8 mouse cellular contexts compared by ENCODE assay signal in the genomic region with DNA sequence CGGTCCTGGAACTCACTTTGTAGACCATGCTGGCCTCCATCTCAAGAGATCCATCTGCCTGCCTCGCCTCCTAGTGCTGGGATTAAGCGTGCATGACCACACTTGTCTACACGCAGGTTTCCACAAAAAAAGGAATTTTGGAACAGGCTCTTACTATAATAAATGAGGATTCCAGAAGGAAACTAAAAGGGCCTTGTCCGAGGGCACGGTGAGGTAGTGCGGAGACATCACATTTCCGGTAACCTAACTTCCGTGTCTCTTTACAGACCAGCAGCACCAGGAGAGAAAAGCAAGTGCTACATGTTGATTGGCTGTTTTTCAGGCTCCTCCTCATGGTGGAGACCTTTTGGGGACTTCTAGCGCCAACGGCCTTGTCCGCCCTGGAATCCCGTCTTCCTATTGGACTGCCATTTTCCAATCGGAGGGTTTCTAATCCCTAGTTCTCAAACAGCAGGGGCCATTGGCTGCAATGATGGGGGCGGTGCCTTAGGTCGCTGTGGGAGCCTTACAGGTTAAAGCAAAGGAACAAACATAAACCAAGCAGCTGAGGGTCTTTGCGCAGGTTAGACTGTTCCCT. TPM values are rescaled to one million over a fixed set of nuclear protein-coding genes. Genes with fewer than 3 reads are reported as not detected.
DNase-seq lines count a peak whose midpoint lies in the region; ATAC-seq lines count a peak whose summit lies in the region.

Gene Phkg2, plus strand, starts transcription at position 446 of the 577 bp plus-strand sequence.

- peak within 1 kb of the TSS; percentile 87 for H3K9ac ChIP-seq in embryonic facial prominence, embryonic 12.5 days
- H3K9ac ChIP-seq in limb, embryonic 11.5 days (ENCODE audit: low read length): peak within 1 kb of the TSS; percentile 72
- H3K9ac ChIP-seq in midbrain, embryonic 14.5 days (replicated peaks; ENCODE audit: low read length): peak within 1 kb of the TSS; percentile 85

- H3K36me3 ChIP-seq in embryonic facial prominence, embryonic 12.5 days: peaks cover 27% of the 10 kb centered on the region
- H3K36me3 ChIP-seq in limb, embryonic 11.5 days (ENCODE audit: control insufficient read depth, insufficient read depth, low read length): peaks cover 8% of the 10 kb centered on the region
- H3K36me3 ChIP-seq in midbrain, embryonic 14.5 days (ENCODE audit: control insufficient read depth, insufficient read depth, low read length): peaks cover 26% of the 10 kb centered on the region

- H3K4me2 ChIP-seq in embryonic facial prominence, embryonic 12.5 days (replicated peaks): peak within 1 kb of the TSS; percentile 86
- peak within 1 kb of the TSS; percentile 82 for H3K4me2 ChIP-seq in limb, embryonic 11.5 days (ENCODE audit: low read depth, severe bottlenecking)
- H3K4me2 ChIP-seq in midbrain, embryonic 14.5 days (ENCODE audit: low read length): peak within 1 kb of the TSS; percentile 79

- H3K4me1 ChIP-seq in embryonic facial prominence, embryonic 12.5 days: peaks cover 16% of the 10 kb centered on the region
- H3K4me1 ChIP-seq in limb, embryonic 11.5 days (ENCODE audit: control insufficient read depth, insufficient read depth, low read length): peaks cover 11% of the 10 kb centered on the region; the same call in 1 of the 2 replicates
- H3K4me1 ChIP-seq in midbrain, embryonic 14.5 days (ENCODE audit: control insufficient read depth, insufficient read depth, low read length): peaks cover 20% of the 10 kb centered on the region

- peak; percentile 85 for DNase-seq in 3134 (ENCODE audit: extremely low read depth, insufficient read length, low spot score)
- peak; percentile 84 for DNase-seq in adrenal gland, postnatal 25 days
- DNase-seq in heart, adult 11 months: peak; percentile 100
- DNase-seq in kidney, adult 18-20 months: peak; percentile 87
- peak; percentile 88 for DNase-seq in limb, embryonic 11.5 days (ENCODE audit: low spot score)
- DNase-seq in midbrain, embryonic 14.5 days: peak; percentile 96
- DNase-seq in spleen, adult 18-20 months: peak; percentile 74 to 80

- peak; percentile 98 for ATAC-seq in embryonic facial prominence, embryonic 12.5 days (ENCODE audit: insufficient number of reproducible peaks, insufficient read depth, low FRiP score, low TSS enrichment)
- ATAC-seq in limb, embryonic 11.5 days (ENCODE audit: insufficient number of reproducible peaks, low FRiP score, low TSS enrichment, low read depth): peak; percentile 98
- peak; percentile 98 for ATAC-seq in midbrain, embryonic 14.5 days (ENCODE audit: low FRiP score, low TSS enrichment)

- no peaks in the 10 kb centered on the region for H3K9me3 ChIP-seq in embryonic facial prominence, embryonic 12.5 days
- no peaks in the 10 kb centered on the region for H3K9me3 ChIP-seq in limb, embryonic 11.5 days (ENCODE audit: control insufficient read depth, low read length)
- H3K9me3 ChIP-seq in midbrain, embryonic 14.5 days (ENCODE audit: control insufficient read depth, low read length): no peaks in the 10 kb centered on the region

- peak within 1 kb of the TSS; percentile 84 for H3K4me3 ChIP-seq in embryonic facial prominence, embryonic 12.5 days
- H3K4me3 ChIP-seq in limb, embryonic 11.5 days (ENCODE audit: low read depth, low read length): peak within 1 kb of the TSS; percentile 69
- peak within 1 kb of the TSS; percentile 69 for H3K4me3 ChIP-seq in midbrain, embryonic 14.5 days (replicated peaks; ENCODE audit: low read depth, low read length)

- under 1% methylated on average over 17 of the region's 17 CpGs for WGBS in embryonic facial prominence, embryonic 12.5 days
- under 1% methylated on average over 17 of the region's 17 CpGs for WGBS in limb, embryonic 11.5 days
- under 1% methylated on average over 17 of the region's 17 CpGs for WGBS in midbrain, embryonic 14.5 days

- peak within 1 kb of the TSS; percentile 75 for H3K27ac ChIP-seq in embryonic facial prominence, embryonic 12.5 days
- H3K27ac ChIP-seq in limb, embryonic 11.5 days (replicated peaks; ENCODE audit: low read depth, low read length): peak within 1 kb of the TSS; percentile 61
- H3K27ac ChIP-seq in midbrain, embryonic 14.5 days (replicated peaks; ENCODE audit: low read depth, low read length): peak within 1 kb of the TSS; percentile 81

- no peaks in the 10 kb centered on the region for H3K27me3 ChIP-seq in embryonic facial prominence, embryonic 12.5 days
- H3K27me3 ChIP-seq in limb, embryonic 11.5 days (ENCODE audit: control insufficient read depth, insufficient read depth, low read length): no peaks in the 10 kb centered on the region
- H3K27me3 ChIP-seq in midbrain, embryonic 14.5 days (ENCODE audit: control insufficient read depth, insufficient read depth, low read length): no peaks in the 10 kb centered on the region

RNA-seq across cellular contexts. Expression of gene Phkg2, which starts in this region (rescaled TPM):
- total RNA-seq in adrenal gland, postnatal 25 days (2021): 52.3 and 55.0 TPM in 2 replicates
- polyA plus RNA-seq in embryonic facial prominence, embryonic 12.5 days (2016; fragmentation: Nextera tagmentation; extraction: Ambion mirVana): 39.3 and 42.9 TPM in 2 replicates
- polyA plus RNA-seq in limb, embryonic 11.5 days (2014; fragmentation: Nextera tagmentation; extraction: Ambion mirVana): 45.7 and 48.8 TPM in 2 replicates
- 54.8 and 61.6 TPM in 2 replicates for polyA plus RNA-seq in midbrain, embryonic 14.5 days (2014; fragmentation: Nextera tagmentation; extraction: Ambion mirVana)

Comparison
In these comparisons a context has a peak if more than half of its experiments do, and no peak if none do; other contexts are left out.
1. Peak in every context shown above with its lines: DNase-seq, ATAC-seq, H3K4me3 ChIP-seq and H3K27ac ChIP-seq.